Mouse (Mus musculus): ENCODE measurements at regions not wholly inside any gene's neighbourhood (a gene's known extent, or its start where the extent isn't known, plus 50 kb on each side); places are given as distances from the start of the nearest gene placed in this dataset.

DNA sequence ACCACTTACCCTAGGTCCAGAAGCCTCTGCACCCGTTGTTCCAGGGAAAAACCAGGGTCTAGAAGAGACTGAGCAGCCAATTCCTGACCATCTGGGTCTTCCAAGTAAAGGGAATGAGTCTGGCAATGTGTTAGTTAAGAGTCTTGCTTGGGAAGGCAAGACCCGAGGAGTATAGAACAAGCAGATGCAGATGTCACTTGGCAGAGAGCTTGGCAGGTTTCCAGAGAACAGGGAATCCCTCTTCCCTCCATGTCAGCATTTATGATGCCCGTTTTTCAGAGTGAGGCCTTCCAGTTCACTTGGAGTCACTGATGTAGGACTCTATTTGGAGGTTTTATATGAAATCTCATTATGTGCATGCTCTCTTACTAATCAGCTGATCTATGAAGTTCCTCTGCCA lies 231.1 kb downstream of the Bcl2 start:
- no peak overlapping the region for H3K4me2 ChIP-seq
- no peaks in the 10 kb centered on the region; the same call in 1 of the 2 replicates for H3K4me1 ChIP-seq (replicated peaks)
- H3K27me3 ChIP-seq: no peaks in the 10 kb centered on the region
- H3K9me3 ChIP-seq: no peaks in the 10 kb centered on the region
- no peak overlapping the region for H3K9ac ChIP-seq
- no peaks in the 10 kb centered on the region for H3K36me3 ChIP-seq
- H3K4me3 ChIP-seq: no peak overlapping the region
- no peak for ATAC-seq (ENCODE audit: low FRiP score)
- no peak overlapping the region for H3K27ac ChIP-seq
- WGBS: 75% methylated on average over 3 of the region's 3 CpGs

DNA sequence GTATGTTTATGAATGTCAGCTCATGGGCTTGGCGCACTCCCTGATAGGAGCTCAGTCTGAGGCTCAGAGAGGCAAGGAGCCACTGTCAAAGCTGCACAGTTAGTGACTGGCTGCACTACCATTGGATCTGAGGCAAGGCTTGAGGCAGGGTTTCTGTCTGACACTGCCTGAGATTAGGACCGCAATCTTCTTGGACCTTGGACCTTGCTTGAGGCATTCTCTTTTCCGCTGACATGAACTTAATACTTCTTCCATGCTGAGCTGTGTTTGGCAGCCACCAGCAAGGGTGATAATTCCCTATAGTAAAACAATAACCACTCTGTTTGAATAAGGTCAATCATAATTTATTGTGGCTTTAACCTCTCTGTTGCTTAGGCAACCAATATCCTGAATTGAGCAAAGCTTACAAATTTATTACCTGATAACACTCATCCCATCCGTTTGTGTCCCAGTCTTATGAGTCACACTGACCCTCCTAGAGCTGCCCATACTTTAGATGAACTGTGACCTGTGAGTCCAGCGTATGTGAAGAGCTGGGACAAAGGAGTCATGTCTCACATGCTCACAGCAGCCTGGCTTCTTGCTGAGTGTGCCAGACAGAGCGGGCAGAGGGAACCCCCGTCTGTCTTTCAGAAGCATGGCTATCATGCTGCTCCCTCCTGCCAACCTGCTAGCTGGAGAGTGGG lies 236.3 kb downstream of the Bcl2 start:
- Histone ChIP-seq H3K4me3 (no peak overlapping the region), H3K27me3 (no peaks in the 10 kb centered on the region), H3K4me1 (replicated peaks) (no peaks in the 10 kb centered on the region; the same call in 1 of the 2 replicates), H3K4me2 (no peak overlapping the region), H3K36me3 (no peaks in the 10 kb centered on the region), H3K9ac (no peak overlapping the region), H3K9me3 (no peaks in the 10 kb centered on the region), H3K27ac (no peak overlapping the region)
- 60% methylated on average over 7 of the region's 7 CpGs for WGBS
- no peak for ATAC-seq (ENCODE audit: low FRiP score)

DNA sequence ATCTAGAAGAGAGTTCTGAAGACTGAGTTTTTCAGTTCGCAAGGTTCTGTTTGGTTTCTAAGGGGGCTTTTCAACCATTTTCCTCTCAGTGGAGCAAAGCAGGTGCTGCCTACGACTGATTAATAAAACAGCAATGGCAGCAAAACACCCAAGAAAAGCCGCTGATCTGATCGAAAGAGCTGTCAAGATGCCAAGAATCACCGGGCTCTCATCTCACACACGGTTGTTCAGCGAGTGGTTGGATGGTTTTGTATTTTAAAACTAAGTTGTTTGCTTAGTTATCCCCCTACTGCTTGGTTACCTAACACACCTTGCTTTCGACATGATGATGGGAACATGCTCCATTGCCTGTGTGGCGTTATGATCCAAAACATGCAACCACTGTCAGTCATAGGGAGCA lies 246.1 kb downstream of the Bcl2 start:
- Histone ChIP-seq H3K27ac (no peak overlapping the region), H3K4me2 (no peak overlapping the region), H3K4me3 (no peak overlapping the region), H3K9me3 (no peaks in the 10 kb centered on the region), H3K27me3 (no peaks in the 10 kb centered on the region), H3K9ac (no peak overlapping the region), H3K4me1 (replicated peaks) (peaks cover 13% of the 10 kb centered on the region), H3K36me3 (no peaks in the 10 kb centered on the region)
- WGBS: 92% methylated on average over 9 of the region's 9 CpGs
- no peak for ATAC-seq (ENCODE audit: low FRiP score)

DNA sequence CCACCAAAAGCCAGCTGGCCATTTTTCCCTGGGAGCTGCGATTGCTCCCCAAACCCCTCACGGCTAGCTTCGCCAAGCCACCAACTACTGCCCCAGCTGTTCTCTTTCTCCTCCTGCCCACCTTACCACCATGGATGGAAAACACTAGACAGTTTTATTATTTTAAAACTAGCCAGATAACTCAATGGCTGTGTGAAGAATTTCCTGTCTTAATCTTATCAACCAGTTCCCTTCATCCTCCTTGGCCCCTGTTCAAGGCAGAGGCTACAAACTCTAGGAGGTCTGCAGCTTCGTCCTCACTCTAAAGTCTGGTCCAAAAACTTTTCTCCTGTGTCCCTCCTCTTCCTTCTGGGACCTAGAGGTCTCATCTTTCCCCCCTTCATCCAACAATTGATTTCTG lies 247.4 kb downstream of the Bcl2 start:
- Histone ChIP-seq H3K4me2 (no peak overlapping the region), H3K4me3 (no peak overlapping the region), H3K36me3 (no peaks in the 10 kb centered on the region), H3K9ac (no peak overlapping the region), H3K27me3 (no peaks in the 10 kb centered on the region), H3K9me3 (no peaks in the 10 kb centered on the region), H3K4me1 (replicated peaks) (peaks cover 13% of the 10 kb centered on the region), H3K27ac (no peak overlapping the region)
- no peak for ATAC-seq (ENCODE audit: low FRiP score)
- 78% methylated on average over 4 of the region's 4 CpGs for WGBS

DNA sequence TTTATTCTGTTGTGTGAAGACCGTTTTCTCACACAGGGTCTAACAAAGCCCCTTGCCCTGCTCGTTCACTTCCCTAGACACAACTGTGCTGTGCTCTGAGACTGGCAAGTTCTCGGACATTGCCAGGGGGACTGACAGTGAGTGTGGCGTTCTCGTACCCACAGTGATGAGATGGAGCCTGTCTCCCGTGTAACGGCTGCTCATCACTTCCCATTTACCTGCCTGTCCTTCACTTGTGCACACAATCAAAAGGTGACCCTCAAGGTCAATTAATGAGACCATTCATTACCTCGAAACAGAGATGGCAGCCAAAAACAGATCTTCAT lies 248.1 kb downstream of the Bcl2 start:
- ATAC-seq (ENCODE audit: low FRiP score): peak; percentile 32; the same call in 1 of the 2 replicates
- no peaks in the 10 kb centered on the region for H3K27me3 ChIP-seq
- no peaks in the 10 kb centered on the region for H3K36me3 ChIP-seq
- H3K27ac ChIP-seq: no peak overlapping the region
- no peak overlapping the region for H3K4me3 ChIP-seq
- WGBS: 37% methylated on average over 8 of the region's 8 CpGs
- H3K9ac ChIP-seq: no peak overlapping the region
- peaks cover 13% of the 10 kb centered on the region for H3K4me1 ChIP-seq (replicated peaks)
- H3K9me3 ChIP-seq: no peaks in the 10 kb centered on the region
- no peak overlapping the region for H3K4me2 ChIP-seq

DNA sequence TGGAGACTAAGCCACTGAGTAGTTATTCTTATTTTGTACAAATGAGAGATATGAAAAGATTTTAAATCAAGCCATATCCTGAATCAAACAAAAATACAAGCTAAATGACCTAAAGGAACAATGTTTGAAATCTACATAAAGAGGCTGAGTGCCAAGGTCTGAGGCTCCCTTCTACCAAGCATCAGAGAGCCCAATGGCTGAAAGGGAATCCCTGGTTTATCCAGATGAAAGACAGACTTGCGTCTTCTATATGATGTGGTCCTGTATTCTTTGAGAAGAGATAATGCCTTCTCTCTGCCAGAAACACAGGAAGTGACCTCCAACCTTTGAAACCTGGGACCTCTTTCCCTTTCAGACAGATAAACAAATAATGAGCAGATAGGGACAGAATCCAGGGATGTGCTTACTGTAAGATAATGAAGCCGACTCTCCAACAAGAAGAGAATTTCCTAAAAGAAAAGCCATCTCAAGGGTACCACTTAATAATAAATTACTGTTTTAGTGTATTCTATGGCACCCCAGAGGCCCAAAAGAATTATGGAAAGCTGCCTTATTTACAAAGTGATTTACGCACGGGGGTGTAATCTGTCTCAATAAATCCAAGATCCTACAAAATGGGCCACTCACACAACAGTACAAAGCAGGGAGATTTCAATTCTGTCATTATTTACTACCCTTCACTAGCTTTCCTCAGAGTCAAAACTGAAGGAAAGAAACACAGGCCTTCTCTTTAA lies 248.7 kb downstream of the Bcl2 start:
- Histone ChIP-seq H3K9me3 (no peaks in the 10 kb centered on the region), H3K27me3 (no peaks in the 10 kb centered on the region), H3K4me3 (no peak overlapping the region), H3K9ac (no peak overlapping the region), H3K36me3 (no peaks in the 10 kb centered on the region), H3K4me1 (replicated peaks) (peaks cover 13% of the 10 kb centered on the region), H3K4me2 (no peak overlapping the region), H3K27ac (no peak overlapping the region)
- 57% methylated on average over 4 of the region's 4 CpGs for WGBS
- no peak for ATAC-seq (ENCODE audit: low FRiP score)

DNA sequence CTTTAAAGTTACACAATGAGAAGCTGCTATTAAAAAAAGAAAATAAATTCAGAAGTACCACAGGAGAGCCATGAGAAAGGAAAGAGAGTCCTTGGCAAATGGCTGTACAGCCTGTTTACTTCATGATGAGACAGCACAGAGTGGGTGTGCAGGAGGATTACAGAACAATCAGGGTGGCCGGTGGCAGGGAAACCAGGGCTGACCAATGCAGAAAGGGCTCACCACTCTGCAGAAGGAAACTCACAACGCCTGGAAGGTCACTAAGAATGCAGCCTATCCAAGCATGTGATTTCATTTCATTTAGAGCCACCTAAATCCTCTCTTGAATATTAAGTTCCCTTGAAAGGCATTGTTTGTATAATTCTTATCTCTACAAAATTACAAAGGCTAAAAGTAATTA lies 249.3 kb downstream of the Bcl2 start:
- H3K36me3 ChIP-seq: no peaks in the 10 kb centered on the region
- H3K4me2 ChIP-seq: no peak overlapping the region
- no peak overlapping the region for H3K9ac ChIP-seq
- 24% methylated on average over 2 of the region's 2 CpGs for WGBS
- no peak for ATAC-seq (ENCODE audit: low FRiP score)
- no peak overlapping the region for H3K4me3 ChIP-seq
- no peak overlapping the region for H3K27ac ChIP-seq
- no peaks in the 10 kb centered on the region for H3K9me3 ChIP-seq
- peaks cover 13% of the 10 kb centered on the region for H3K4me1 ChIP-seq (replicated peaks)
- H3K27me3 ChIP-seq: no peaks in the 10 kb centered on the region

DNA sequence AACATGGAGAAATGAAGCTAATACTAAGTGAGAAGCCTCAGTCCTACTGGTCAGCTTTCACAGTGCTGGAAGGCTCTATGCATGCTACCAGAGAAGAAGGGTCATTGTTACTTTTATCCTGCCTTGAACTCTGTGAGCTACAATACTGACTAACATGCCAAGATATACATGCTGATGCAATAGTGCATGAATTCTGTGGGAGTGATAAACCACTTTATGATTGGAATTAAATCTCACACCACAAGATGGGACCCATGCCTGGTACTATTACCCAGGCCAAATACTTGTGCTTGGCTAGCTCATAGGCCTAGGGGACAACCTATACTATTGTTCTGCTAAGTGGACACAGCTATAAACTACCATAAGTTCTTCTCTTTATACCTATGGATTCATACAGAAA lies 251.5 kb downstream of the Bcl2 start:
- ATAC-seq (ENCODE audit: low FRiP score): no peak

DNA sequence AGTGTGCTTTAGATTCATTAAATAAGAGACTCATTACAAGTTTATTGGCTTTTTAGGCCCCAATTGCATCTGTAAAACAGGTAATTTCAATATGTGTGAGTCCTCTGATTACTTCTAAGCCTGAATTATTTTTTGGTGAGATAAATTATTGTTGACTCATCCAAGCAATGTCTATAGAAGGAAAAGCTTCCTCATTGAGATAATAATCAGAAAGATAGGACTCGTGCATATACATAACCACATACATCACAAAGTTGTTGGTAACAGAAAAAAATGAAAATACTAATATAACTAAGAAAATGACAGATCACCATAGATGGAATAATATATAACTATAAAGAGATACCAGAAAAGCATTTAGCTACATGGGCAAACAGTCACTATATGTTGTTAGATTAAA lies 252.0 kb downstream of the Bcl2 start:
- Histone ChIP-seq H3K36me3 (no peaks in the 10 kb centered on the region), H3K9ac (no peak overlapping the region), H3K27ac (no peak overlapping the region), H3K4me2 (no peak overlapping the region), H3K4me1 (replicated peaks) (peaks cover 13% of the 10 kb centered on the region), H3K27me3 (no peaks in the 10 kb centered on the region), H3K9me3 (no peaks in the 10 kb centered on the region), H3K4me3 (no peak overlapping the region)
- ATAC-seq (ENCODE audit: low FRiP score): no peak
- 88% methylated on average over 1 of the region's 1 CpGs for WGBS

More for the DNA sequence above, 251.5 kb downstream of the Bcl2 start:
- no peak overlapping the region for H3K27ac ChIP-seq
- no peaks in the 10 kb centered on the region for H3K27me3 ChIP-seq
- H3K4me1 ChIP-seq (replicated peaks): peaks cover 13% of the 10 kb centered on the region
- no peaks in the 10 kb centered on the region for H3K9me3 ChIP-seq
- no peak overlapping the region for H3K4me3 ChIP-seq
- no peaks in the 10 kb centered on the region for H3K36me3 ChIP-seq
- H3K4me2 ChIP-seq: no peak overlapping the region
- H3K9ac ChIP-seq: no peak overlapping the region

DNA sequence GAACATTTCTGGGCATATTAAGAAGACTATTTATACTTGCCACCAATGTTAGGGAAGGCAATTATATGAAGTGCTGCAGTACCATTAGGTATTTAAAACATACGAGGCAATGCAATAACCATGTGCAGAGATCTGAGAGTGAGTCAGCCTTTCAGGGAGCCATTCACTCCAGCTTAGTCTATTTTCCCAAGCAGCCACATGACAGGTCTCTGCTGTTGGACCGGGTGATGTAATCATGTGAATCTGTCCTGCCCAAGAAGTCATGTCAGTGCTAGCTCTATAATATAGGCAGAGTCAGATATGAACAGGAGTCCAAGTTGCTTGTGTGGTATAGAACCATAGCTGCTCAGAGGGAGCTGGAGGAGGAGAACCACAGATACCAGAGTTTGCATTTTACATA lies 253.1 kb downstream of the Bcl2 start:
- 95% methylated on average over 2 of the region's 2 CpGs for WGBS
- Histone ChIP-seq H3K4me2 (no peak overlapping the region), H3K9me3 (no peaks in the 10 kb centered on the region), H3K9ac (no peak overlapping the region), H3K36me3 (no peaks in the 10 kb centered on the region), H3K4me1 (replicated peaks) (peaks cover 11% of the 10 kb centered on the region), H3K4me3 (no peak overlapping the region), H3K27ac (no peak overlapping the region), H3K27me3 (no peaks in the 10 kb centered on the region)
- no peak for ATAC-seq (ENCODE audit: low FRiP score)

DNA sequence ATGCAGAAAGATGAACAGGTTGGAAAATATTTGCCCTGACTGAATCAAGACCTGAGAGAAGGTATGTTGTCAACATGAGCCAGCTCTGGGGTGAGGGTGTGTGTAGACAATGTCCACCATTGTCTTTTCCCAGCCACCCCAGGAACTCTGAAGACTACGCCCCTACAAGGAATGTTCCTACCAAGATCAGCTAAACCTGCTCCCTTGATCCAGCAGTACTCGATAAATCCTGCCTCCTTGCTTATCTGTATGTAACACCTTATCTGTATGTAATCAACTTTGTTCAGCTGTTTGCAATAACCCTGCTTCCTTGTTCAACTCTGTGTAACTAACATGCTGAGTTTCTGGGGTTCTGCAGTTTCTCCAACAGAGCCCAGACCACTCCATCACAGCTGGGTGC lies 264.3 kb downstream of the Bcl2 start:
- no peak overlapping the region for H3K9ac ChIP-seq
- H3K4me3 ChIP-seq: no peak overlapping the region
- 76% methylated on average over 2 of the region's 2 CpGs for WGBS
- no peaks in the 10 kb centered on the region for H3K36me3 ChIP-seq
- H3K4me1 ChIP-seq (replicated peaks): no peaks in the 10 kb centered on the region
- ATAC-seq (ENCODE audit: low FRiP score): no peak
- no peak overlapping the region for H3K4me2 ChIP-seq
- no peaks in the 10 kb centered on the region for H3K27me3 ChIP-seq
- no peaks in the 10 kb centered on the region for H3K9me3 ChIP-seq
- H3K27ac ChIP-seq: no peak overlapping the region
